Mouse (Mus musculus) kidney, postnatal 36 days (tissue): ENCODE measurements around the gene Haus7.

Source experiments
- DNase-seq, 2 experiments: peaks; one replicate each; pipeline ENCODE4 v3.0.0; 2021 to 2022; ENCODE audit warnings: mixed read lengths in 2 of 2

Haus7 gene

GRCm38 (mm10) chrX:73458877-73459392, at the start of gene Haus7:
Gene Haus7 (minus strand): TSS chrX:73459044.
- DNase-seq, result peak; percentile 91 to 94

DNA sequence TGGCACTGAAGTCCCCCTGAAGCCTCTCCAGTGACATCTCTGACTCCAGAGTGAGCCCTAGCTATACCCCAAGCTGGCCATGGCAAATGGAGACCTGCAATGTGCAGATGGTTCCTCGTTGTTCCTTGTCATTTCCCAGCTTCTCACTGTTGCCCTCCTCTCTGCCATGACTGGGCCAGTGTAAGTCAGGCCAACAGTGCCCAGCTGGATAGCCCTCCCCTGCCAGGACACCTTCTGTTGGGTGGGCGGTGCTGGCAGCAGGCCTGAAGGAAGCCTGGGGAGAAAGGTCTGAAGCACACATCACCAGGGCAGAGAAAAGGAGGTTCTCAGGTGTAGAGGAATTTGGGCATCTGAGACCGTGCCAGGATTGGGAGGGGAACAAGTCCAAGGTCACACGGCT, 47.7 kb upstream of the Haus7 start:
- no peak for DNase-seq

DNA sequence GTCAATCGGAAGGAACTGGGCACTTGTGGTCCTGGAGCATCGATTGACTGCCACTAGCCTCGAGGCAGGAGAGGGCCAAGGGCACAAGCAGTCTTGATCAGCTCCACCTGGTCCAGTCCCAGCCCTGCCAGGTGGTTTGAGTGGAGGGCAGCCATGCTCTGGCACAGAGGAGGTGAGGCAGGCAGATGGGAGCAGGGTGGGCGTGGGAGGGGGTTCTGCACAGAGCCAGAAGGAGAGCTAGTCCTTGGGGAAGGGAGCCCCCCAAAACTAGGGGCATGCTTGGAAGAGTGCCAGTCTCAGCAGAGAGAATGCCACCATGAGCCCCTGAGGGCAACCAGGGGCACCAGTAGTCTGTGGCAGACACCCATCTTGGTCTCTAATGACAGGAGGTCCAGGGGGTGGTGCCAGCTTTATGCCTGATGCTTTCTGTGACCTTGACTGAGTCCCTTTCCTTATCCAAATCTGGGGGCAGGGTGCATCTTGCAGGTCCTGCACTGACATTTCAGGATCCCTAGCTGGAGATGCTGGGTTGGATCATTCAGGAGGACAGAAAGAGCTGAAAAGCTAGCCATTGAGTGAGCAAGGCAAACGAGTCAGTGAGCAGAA, 46.4 kb upstream of the Haus7 start:
- DNase-seq, result no peak

DNA sequence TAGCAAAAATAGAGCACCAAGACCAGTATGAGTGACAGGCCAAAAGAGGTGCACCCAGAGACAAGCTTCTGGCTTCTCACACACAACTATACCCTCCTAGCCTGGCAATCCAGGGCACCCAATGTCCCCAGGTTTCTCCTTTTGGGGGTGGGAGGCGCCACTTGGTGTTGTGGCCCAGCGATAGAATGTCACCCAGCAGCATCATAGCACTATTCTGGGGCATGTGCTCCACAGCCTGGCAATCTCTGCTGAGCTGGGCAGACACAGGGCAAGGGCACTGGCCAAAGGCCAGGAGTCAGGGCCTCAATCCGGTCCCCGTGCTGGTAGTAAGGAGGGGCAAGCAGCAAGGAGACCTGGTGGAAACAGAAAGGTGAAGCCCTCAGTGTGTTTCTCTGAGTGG, 37.9 kb upstream of the Haus7 start:
- DNase-seq, result no peak

GRCm38 (mm10) chrX:73493567-73493966, 34.7 kb upstream of the Haus7 start:
- peak; percentile 75 to 78 for DNase-seq

DNA sequence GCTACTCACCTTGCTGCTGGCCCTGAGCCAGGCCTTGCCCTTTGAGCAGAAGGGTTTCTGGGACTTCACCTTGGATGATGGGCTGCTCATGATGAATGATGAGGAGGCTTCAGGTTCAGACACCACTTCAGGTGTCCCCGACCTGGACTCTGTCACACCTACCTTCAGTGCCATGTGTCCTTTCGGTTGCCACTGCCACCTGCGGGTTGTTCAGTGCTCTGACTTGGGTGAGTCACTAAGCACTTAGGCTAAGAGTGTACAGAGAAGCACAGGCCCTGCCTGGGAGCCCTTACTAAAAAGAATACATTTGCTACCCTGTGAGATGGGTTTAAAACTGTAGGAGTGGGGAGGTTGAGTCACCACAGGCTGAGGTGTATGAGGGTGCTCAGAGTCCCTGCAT, 32.0 kb upstream of the Haus7 start:
- peak in 1 of 2 experiments; percentile 8 for DNase-seq

DNA sequence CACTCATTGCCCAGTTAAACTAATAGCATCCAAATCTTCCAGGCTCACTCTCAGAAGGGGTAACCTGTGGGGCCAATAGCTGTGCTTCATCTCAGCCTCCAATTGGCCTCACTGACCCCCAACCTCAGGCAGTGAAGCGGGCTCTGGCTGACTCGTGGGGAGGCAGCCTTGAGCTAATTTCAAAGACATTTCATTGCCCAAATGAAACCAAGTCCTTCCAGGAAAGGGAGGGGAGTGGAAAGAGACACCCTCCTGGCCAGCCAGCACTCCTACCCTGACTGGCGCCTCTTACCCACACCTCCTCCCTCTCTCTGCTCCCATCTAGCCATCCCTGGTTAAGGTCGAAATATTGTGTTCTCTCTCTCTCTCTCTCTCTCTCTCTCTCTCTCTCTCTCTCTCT, 31.3 kb upstream of the Haus7 start:
- no peak for DNase-seq

DNA sequence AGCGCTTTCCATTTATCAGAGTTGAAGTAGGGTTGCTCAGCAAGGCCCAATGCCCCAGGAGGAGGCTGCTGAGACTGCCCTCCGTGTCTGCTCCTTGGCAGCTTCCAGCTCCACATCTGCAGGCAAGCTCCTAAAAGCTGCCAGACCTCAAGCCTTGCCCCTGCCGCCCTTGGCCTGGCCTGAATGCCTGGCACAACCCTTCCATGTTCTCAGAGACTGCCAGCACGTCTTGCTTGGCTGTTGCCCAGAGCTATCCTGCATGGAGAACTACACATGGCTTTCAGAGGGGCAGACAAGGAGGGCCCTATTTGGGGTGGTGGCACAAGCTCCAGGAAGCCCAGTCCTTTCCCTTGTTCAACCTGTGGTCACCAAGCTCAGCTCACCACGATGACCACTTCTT, 28.1 kb upstream of the Haus7 start:
- no peak for DNase-seq

DNA sequence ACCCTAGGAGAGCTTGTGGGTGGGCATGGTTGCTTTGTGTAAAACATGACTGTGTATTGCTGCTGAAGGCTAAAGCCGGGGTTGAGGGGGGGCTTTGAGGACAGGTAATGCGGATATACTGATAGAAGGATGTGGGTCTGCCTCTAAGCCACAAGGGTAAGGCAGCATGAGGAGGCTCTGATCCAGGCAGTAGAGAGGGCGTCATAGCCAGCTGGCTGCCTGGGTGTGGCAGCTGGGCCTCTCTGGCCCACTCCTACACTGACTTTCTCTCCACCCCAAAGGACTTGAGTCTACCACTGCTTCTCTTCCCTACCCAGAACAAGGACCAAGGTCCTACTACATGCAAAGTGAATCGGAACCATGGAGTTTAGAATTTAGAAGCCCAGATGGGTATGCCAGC, 26.0 kb upstream of the Haus7 start:
- DNase-seq, result no peak

- peak in 1 of 2 experiments; percentile 30 for DNase-seq
Measured at GRCm38 (mm10) chrX:73484076-73484475, 25.2 kb upstream of the Haus7 start.

- DNase-seq, result peak in 1 of 2 experiments; percentile 41
Measured at GRCm38 (mm10) chrX:73483484-73483810, 24.6 kb upstream of the Haus7 start, which contains the start of gene Bgn. Gene Bgn (plus strand): TSS chrX:73483602.

- no peak for DNase-seq
Measured at GRCm38 (mm10) chrX:73482643-73483483, 24.0 kb upstream of the Haus7 start.

DNA sequence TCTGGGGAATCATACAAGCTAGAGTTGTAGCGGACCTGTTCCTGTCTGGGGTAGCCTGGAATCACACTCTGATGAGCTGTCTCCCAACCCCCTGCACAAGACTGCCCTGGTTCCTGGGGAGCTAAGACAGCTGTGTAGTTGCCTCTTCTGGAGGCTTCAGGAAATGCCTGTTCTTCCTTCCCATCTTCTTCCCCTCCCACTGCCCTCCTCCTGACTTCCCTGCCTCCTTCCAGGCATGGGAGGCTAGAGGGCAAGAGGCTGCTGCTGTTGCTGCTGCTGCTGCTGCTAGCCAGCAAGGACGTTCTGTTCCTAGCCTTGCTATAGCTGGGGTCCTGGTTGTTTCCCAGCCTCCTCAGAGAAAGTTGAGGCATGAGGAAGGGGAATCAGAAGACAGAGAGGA, 21.5 kb upstream of the Haus7 start:
- peak; percentile 23 to 60 for DNase-seq

GRCm38 (mm10) chrX:73479656-73480055, 20.8 kb upstream of the Haus7 start:
- no peak for DNase-seq

GRCm38 (mm10) chrX:73477500-73477899, 18.7 kb upstream of the Haus7 start:
- DNase-seq, result no peak

GRCm38 (mm10) chrX:73476621-73477020, 17.8 kb upstream of the Haus7 start:
- peak; percentile 70 to 76 for DNase-seq

DNA sequence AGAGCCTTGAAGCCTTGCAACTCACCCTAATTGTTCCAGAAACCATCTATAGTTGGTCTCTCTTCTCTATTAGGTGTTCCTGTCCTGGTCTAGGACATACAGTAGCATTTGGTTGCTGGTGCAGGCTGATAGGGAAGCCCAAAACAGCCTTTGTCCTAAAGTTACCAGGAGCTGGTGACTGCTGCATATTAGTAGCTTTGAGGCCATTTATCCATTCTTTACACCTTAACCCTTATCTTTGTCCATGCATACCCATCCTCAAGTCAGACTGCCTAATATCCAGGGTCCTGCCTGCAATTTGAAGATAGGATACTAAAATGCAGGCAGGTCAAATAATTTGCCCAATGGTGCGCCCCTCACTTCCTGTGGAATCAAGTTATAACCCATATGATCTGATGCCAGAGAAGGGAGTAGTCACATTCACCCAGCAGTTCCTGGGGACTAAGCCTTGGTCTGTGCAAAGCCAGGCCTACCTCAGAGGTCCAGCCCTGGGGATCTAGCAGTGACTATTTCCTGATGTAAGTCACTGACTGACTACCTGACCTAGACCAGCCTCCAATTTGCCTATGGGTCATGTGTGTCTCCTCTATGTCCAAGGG, 16.9 kb upstream of the Haus7 start:
- DNase-seq, result no peak

GRCm38 (mm10) chrX:73474340-73475165, 15.7 kb upstream of the Haus7 start:
- no peak for DNase-seq

DNA sequence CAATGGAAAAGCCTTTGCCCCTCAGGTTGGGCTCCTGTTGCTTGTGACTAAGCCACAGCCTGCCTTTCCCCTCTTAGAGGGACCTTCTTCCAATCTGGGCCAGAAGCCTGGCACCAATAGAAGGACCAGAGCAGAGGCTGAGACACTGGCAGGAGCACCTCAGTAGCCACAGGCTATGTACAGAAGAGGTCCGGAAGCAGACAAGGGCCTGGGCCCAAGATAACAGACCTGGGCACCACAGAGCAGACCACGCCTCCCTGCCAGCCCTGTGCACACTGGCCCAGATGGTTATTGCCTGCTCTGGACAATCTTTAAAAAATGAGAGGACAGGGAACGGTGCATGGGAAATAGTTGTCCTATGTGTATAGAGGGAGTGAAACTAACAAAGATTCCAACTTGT, 12.9 kb upstream of the Haus7 start:
- no peak for DNase-seq

- no peak for DNase-seq
Measured at GRCm38 (mm10) chrX:73468752-73469151, 9.9 kb upstream of the Haus7 start.

DNA sequence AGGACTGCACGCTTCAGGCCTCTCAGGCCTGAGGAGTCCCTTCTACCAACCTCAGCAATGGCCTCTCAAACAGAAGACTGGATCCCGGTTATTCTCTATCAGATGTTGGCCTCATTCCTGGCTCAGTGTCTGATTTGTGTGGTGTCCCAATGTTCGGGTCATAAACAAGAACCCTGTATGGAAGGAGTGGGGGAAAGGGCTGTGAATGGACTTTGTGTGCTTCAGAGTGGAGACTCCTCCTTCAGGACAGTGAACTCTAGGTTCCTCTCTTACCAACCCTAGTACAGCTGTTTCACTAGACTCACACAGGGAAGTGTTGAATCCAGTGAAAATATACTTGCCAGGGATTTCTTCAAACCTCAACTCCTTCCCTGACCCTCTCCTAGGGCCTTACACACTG, 9.5 kb upstream of the Haus7 start:
- DNase-seq, result peak in 1 of 2 experiments; percentile 64

DNA sequence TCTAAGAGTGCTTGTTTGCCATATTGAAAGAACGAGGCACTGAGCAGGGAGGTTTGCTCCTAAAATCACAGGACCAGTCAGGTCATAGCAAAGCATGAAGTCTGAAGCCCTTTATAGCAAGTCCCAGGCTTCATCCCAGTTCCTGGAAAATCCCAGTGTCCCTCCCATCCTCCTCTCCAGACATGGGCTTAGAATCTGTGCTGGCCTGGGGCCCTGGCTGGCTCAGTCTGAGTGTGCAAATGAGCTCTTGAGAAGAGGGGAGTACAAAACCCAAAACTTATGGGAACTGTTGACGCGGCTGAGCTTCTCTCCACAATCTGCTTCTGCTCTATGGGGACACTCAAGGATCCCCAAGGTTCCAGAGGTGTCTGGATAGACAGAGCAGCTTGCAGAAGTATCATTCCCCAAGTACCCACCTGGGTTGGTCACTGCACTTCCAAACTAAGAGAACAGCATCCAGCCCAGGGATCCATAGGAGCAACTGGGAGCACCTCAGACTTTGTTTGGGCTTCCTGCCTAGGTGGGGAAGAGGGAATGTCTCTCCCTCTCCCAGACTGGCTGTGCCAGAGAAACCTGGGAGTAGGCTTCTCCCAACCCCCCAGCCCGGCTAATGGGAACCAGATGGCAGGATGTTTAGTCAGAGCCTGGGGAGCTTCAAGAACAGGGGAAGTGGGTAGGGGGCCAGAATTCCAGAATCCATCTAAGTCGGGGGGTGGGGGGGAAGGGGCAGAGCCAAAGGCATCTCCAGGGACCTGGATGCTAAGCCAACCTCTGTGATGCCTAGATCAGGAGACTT, 8.8 kb upstream of the Haus7 start:
- peak in 1 of 2 experiments; percentile 26 for DNase-seq
